Mouse (Mus musculus) heart, embryonic 11.5 days (tissue): ENCODE data around the gene Ctsd. TPM values are rescaled to one million over a fixed set of nuclear protein-coding genes. Genes with fewer than 3 reads are reported as not detected.

ENCODE experiments used
- ATAC-seq: fragments of 200-750 bp; cut with Nextera tagmentation; replicated peaks from 2 replicates; pipeline ENCODE4 v1.8.0; 2017; ENCODE audit warnings: moderate library complexity; ENCODE audit not compliant: insufficient number of reproducible peaks, low FRiP score, low TSS enrichment
- H3K27ac ChIP-seq: fragments of 300-500 bp; sonication (generic); 2 replicates; pipeline ENCODE4 v1.5.1; 2014; ENCODE audit warnings: mild to moderate bottlenecking, low read depth, low read length
- H3K27me3 ChIP-seq: fragments of 300-500 bp; sonication (generic); 2 replicates; pipeline ENCODE4 v1.6.1; 2014; ENCODE audit warnings: mild to moderate bottlenecking, low read length, mixed read lengths; ENCODE audit not compliant: control insufficient read depth, insufficient read depth
- H3K36me3 ChIP-seq: fragments of 300-500 bp; sonication (generic); 2 replicates; pipeline ENCODE4 v1.6.1; 2014; ENCODE audit warnings: mild to moderate bottlenecking, low read length, moderate library complexity, mixed read lengths; ENCODE audit not compliant: control insufficient read depth, insufficient read depth
- H3K4me1 ChIP-seq: fragments of 300-500 bp; sonication (generic); 2 replicates; pipeline ENCODE4 v1.6.1; 2014; ENCODE audit warnings: low read length; ENCODE audit not compliant: control insufficient read depth, insufficient read depth
- H3K4me2 ChIP-seq: fragments of 300-500 bp; sonication (generic); 2 replicates; pipeline ENCODE4 v1.6.1; 2014; ENCODE audit warnings: mild to moderate bottlenecking, moderate library complexity
- H3K4me3 ChIP-seq: fragments of 300-500 bp; sonication (generic); 2 replicates; pipeline ENCODE4 v1.5.1; 2014; ENCODE audit warnings: low read depth, low read length
- H3K9ac ChIP-seq: fragments of 300-500 bp; sonication (generic); 2 replicates; pipeline ENCODE4 v1.6.1; 2014; ENCODE audit warnings: mild to moderate bottlenecking, low read depth, low read length, moderate library complexity
- H3K9me3 ChIP-seq: fragments of 300-500 bp; sonication (generic); replicated peaks from 2 replicates; pipeline ENCODE4 v1.6.1; 2016; ENCODE audit warnings: low read length; ENCODE audit not compliant: control insufficient read depth
- WGBS: fragments of 180-500 bp; shearing (Covaris S2); extraction: QIAGEN DNeasy Blood & Tissue Kit; methylation state at CpG from one replicate; pipeline ENCODE4 v1.1.7; 2014; ENCODE audit not compliant: insufficient replicate concordance; 5-methylcytosine and 5-hydroxymethylcytosine counted together
- polyA plus RNA-seq: library from polyadenylated mRNA; unstranded; fragments of >200 nt; fragmentation: Nextera tagmentation; extraction: Ambion mirVana; gene quantifications from 2 replicates; pipeline ENCODE4 v1.2.1, GENCODE M21; 2014

Ctsd gene
- polyA plus RNA-seq, 1 experiment from 2014 or later: 378 TPM

GRCm38 (mm10) chr7:142425641-142426213 lies 37.9 kb upstream of the Ctsd start:
- Histone ChIP-seq H3K4me1 (peaks cover 17% of the 10 kb centered on the region), H3K27ac (no peak overlapping the region), H3K9ac (no peak overlapping the region), H3K4me2 (no peak overlapping the region), H3K36me3 (no peaks in the 10 kb centered on the region), H3K4me3 (no peak overlapping the region), H3K9me3 (no peaks in the 10 kb centered on the region), H3K27me3 (no peaks in the 10 kb centered on the region)
- WGBS: 58% methylated on average over 11 of the region's 11 CpGs
- 0 out of 2 replicates have a peak, but pooled peaks have one; percentile 15 for ATAC-seq

DNA sequence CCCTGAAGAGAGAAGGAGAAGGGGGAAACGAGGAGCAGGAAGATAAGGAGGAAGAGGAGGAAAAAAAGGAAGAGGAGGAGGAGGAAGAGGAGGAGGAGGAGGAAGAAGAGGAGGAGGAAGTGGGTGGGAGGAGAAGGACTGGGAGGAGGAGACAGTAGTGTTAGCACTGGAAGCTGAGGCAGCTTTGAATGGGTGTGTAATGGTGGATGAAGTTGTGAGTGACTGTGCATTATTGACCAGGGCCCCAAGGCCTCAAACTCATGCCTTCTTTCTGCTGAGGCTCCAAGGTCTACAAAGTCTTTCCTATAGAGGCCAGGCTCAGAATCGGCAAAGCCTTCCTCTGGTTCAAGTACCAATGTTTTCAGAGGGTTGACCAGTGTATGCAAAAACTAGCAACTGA lies 34.0 kb upstream of the Ctsd start:
- 66% methylated on average over 2 of the region's 2 CpGs for WGBS
- H3K4me2 ChIP-seq: no peak overlapping the region
- no peak overlapping the region; the same call in 1 of the 2 replicates for H3K27ac ChIP-seq
- H3K4me3 ChIP-seq: no peak overlapping the region
- H3K36me3 ChIP-seq: no peaks in the 10 kb centered on the region
- no peaks in the 10 kb centered on the region for H3K4me1 ChIP-seq
- no peak overlapping the region for H3K9ac ChIP-seq
- H3K27me3 ChIP-seq: no peaks in the 10 kb centered on the region
- ATAC-seq: no peak
- no peaks in the 10 kb centered on the region for H3K9me3 ChIP-seq

DNA sequence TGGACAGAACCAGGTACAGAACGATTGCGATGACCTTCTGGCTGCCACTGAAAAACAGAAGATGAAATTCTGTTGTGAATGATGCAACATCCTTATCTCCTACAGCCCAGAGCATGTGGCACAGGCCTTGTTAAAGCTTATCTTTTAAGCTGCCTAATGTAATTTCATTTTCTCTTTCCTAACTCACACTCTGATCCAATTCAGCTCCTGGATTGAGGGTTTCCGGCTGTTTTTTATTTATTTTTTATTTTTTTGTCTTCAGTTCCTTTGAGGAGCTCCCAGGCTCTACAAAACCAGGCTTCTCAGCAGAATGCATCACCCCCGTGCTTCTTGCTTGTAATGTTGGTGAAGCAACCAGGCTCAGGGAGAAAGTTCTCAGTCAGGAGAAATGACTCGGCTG lies 32.0 kb upstream of the Ctsd start:
- WGBS: 76% methylated on average over 5 of the region's 5 CpGs
- Histone ChIP-seq H3K27ac (no peak overlapping the region; the same call in 1 of the 2 replicates), H3K27me3 (no peaks in the 10 kb centered on the region), H3K4me1 (no peaks in the 10 kb centered on the region), H3K4me2 (no peak overlapping the region), H3K36me3 (no peaks in the 10 kb centered on the region), H3K9ac (no peak overlapping the region), H3K9me3 (no peaks in the 10 kb centered on the region), H3K4me3 (no peak overlapping the region)
- ATAC-seq: 0 out of 2 replicates have a peak, but pooled peaks have one; percentile 71

- Histone ChIP-seq H3K27me3 (no peaks in the 10 kb centered on the region), H3K4me1 (no peaks in the 10 kb centered on the region), H3K27ac (no peak overlapping the region), H3K9ac (no peak overlapping the region), H3K4me2 (no peak overlapping the region), H3K36me3 (no peaks in the 10 kb centered on the region), H3K9me3 (no peaks in the 10 kb centered on the region), H3K4me3 (no peak overlapping the region)
- no peak for ATAC-seq
- 86% methylated on average over 8 of the region's 8 CpGs for WGBS
These were observed 30.8 kb upstream of the Ctsd start for GRCm38 (mm10) chr7:142418679-142419078.

- H3K9ac ChIP-seq: no peak overlapping the region
- WGBS: 85% methylated on average over 2 of the region's 2 CpGs
- H3K36me3 ChIP-seq: no peaks in the 10 kb centered on the region
- no peaks in the 10 kb centered on the region for H3K4me1 ChIP-seq
- no peak overlapping the region for H3K27ac ChIP-seq
- H3K4me2 ChIP-seq: no peak overlapping the region
- H3K27me3 ChIP-seq: no peaks in the 10 kb centered on the region
- no peak for ATAC-seq
- H3K9me3 ChIP-seq: no peaks in the 10 kb centered on the region
- H3K4me3 ChIP-seq: no peak overlapping the region
These were observed 30.2 kb upstream of the Ctsd start for GRCm38 (mm10) chr7:142418027-142418426.

DNA sequence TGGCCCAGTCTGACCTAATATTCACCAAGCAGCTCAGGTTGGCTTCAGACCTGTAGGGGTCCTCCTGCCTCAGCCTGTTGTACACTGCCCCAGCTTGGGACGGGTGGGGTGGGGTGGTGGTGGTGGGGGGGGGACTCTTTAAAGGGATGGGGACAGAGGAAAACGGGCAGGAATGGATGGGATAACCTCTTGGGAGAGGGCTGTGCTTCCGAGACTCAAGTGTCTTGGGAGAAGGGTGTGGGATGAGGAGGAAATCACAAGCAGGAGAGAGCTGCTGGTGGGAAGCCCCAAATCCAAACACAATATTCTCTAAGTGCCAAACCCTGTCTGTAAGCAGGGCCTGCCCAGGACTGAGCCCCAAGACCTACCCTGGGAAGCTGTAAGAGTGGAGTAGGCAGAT lies 28.4 kb upstream of the Ctsd start:
- Histone ChIP-seq H3K4me2 (no peak overlapping the region), H3K4me1 (no peaks in the 10 kb centered on the region), H3K27ac (no peak overlapping the region), H3K27me3 (no peaks in the 10 kb centered on the region), H3K9ac (no peak overlapping the region), H3K9me3 (no peaks in the 10 kb centered on the region), H3K36me3 (no peaks in the 10 kb centered on the region), H3K4me3 (no peak overlapping the region)
- ATAC-seq: no peak
- WGBS: 59% methylated on average over 3 of the region's 3 CpGs

- Histone ChIP-seq H3K4me2 (no peak overlapping the region), H3K9ac (no peak overlapping the region), H3K27ac (no peak overlapping the region), H3K27me3 (no peaks in the 10 kb centered on the region), H3K36me3 (no peaks in the 10 kb centered on the region), H3K4me1 (no peaks in the 10 kb centered on the region), H3K4me3 (no peak overlapping the region), H3K9me3 (no peaks in the 10 kb centered on the region)
- no peak for ATAC-seq
- 57% methylated on average over 4 of the region's 4 CpGs for WGBS
These were observed 27.5 kb upstream of the Ctsd start for GRCm38 (mm10) chr7:142415314-142415713.

GRCm38 (mm10) chr7:142413285-142413684 lies 25.4 kb upstream of the Ctsd start:
- H3K9ac ChIP-seq: no peak overlapping the region
- no peak overlapping the region for H3K4me3 ChIP-seq
- H3K9me3 ChIP-seq: no peaks in the 10 kb centered on the region
- H3K27ac ChIP-seq: no peak overlapping the region
- 67% methylated on average over 6 of the region's 6 CpGs for WGBS
- no peaks in the 10 kb centered on the region for H3K27me3 ChIP-seq
- no peak overlapping the region for H3K4me2 ChIP-seq
- H3K36me3 ChIP-seq: no peaks in the 10 kb centered on the region
- H3K4me1 ChIP-seq: no peaks in the 10 kb centered on the region
- ATAC-seq: no peak

- no peaks in the 10 kb centered on the region for H3K27me3 ChIP-seq
- no peaks in the 10 kb centered on the region for H3K9me3 ChIP-seq
- H3K4me2 ChIP-seq: no peak overlapping the region
- no peak overlapping the region for H3K27ac ChIP-seq
- 74% methylated on average over 3 of the region's 3 CpGs for WGBS
- H3K4me1 ChIP-seq: no peaks in the 10 kb centered on the region
- no peak overlapping the region for H3K9ac ChIP-seq
- no peaks in the 10 kb centered on the region for H3K36me3 ChIP-seq
- H3K4me3 ChIP-seq: no peak overlapping the region
- ATAC-seq: no peak
These were observed 21.8 kb upstream of the Ctsd start for GRCm38 (mm10) chr7:142409603-142410002.
